Mouse (Mus musculus) midbrain, embryonic 13.5 days (tissue): Measurements from ENCODE around the gene Gcnt4. TPM values are rescaled to one million over a fixed set of nuclear protein-coding genes. Genes with fewer than 3 reads are reported as not detected.
A peak's percentile ranks its signal among the peaks of the same experiment; 100 is the strongest.

Experiments used
- ATAC-seq: fragments of 200-750 bp; cut with Nextera tagmentation; 2 replicates; pipeline ENCODE4 v1.8.0; 2017; ENCODE audit warnings: mild to moderate bottlenecking, moderate TSS enrichment, moderate library complexity
- H3K27ac ChIP-seq: fragments of 300-500 bp; sonication (generic); 2 replicates; pipeline ENCODE4 v1.5.1; 2015; ENCODE audit warnings: inconsistent platforms, mild to moderate bottlenecking, moderate library complexity
- H3K27me3 ChIP-seq: fragments of 300-500 bp; sonication (generic); 2 replicates; pipeline ENCODE4 v1.6.1; 2015; ENCODE audit warnings: mild to moderate bottlenecking, inconsistent platforms
- H3K36me3 ChIP-seq: fragments of 300-500 bp; sonication (generic); 2 replicates; pipeline ENCODE4 v1.6.1; 2015; ENCODE audit warnings: mild to moderate bottlenecking, inconsistent platforms
- H3K4me1 ChIP-seq: fragments of 300-500 bp; sonication (generic); replicated peaks from 2 replicates; pipeline ENCODE4 v1.6.1; 2015; ENCODE audit warnings: inconsistent platforms
- H3K4me2 ChIP-seq: fragments of 300-500 bp; sonication (generic); replicated peaks from 2 replicates; pipeline ENCODE4 v1.6.1; 2015; ENCODE audit warnings: moderate library complexity, mild to moderate bottlenecking, inconsistent platforms
- H3K4me3 ChIP-seq: fragments of 300-500 bp; sonication (generic); replicated peaks from 2 replicates; pipeline ENCODE4 v1.5.1; 2015; ENCODE audit warnings: mild to moderate bottlenecking, inconsistent platforms
- H3K9ac ChIP-seq: fragments of 300-500 bp; sonication (generic); replicated peaks from 2 replicates; pipeline ENCODE4 v1.6.1; 2015; ENCODE audit warnings: mild to moderate bottlenecking, inconsistent platforms
- H3K9me3 ChIP-seq: fragments of 300-500 bp; sonication (generic); 2 replicates; pipeline ENCODE4 v1.6.1; 2016; ENCODE audit warnings: mild to moderate bottlenecking, inconsistent platforms
- WGBS: fragments of 180-500 bp; shearing (Covaris S2); methylation state at CpG from one replicate; pipeline ENCODE4 v1.1.7; 2015; 5-methylcytosine and 5-hydroxymethylcytosine counted together
- polyA plus RNA-seq: library from polyadenylated mRNA; unstranded; fragments of >200 nt; fragmentation: Nextera tagmentation; extraction: Ambion mirVana; gene quantifications from 2 replicates; pipeline ENCODE4 v1.2.1, GENCODE M21; 2015

Gene Gcnt4
- polyA plus RNA-seq, 1 experiment from 2014 or later = 0.15 TPM

DNA sequence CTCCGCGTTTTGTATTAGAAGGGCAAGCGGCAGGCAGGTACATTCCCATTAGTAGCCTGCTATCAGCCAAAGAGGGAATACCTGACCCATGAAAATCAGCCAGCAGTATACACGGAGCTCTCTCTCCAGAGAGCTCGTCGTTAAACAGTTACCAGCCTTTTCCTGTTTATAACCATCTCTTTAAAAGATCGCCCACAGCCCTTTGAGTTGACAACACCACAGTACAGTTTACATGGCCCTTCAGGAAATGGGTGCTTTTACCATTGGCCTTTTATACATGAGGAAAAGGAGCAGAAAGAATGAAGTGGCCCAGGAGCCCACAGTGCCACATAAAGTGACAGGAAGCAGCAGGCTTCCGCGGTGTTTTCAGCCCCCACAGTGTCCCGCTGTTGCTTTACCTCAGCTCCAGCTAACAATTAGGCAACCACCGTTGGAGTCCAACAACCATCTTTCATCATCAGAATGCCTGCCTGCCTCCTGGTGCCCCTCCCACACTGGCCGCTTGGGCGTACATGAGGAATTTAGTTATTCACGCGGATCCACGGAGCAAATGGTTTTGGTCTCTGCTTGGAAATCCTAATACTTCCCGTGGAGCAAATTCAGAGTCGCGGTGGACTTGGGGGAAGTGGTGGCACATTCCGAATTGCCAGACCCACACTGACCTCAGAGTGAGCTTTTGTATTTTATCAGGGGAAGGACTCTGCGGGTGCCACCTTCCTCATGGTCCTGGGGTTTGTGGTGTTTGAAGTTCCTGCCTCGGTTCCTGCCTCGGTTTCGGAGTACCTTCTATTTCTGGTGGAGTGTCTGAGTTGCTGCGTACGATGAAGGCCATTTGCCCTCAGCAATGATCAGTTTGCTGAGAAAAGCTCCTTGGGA, 59.0 kb downstream of the Gcnt4 start:
- Histone ChIP-seq H3K4me1 (no peaks in the 10 kb centered on the region), H3K9me3 (no peaks in the 10 kb centered on the region), H3K9ac (no peak overlapping the region), H3K4me3 (no peak overlapping the region), H3K27ac (no peak overlapping the region), H3K4me2 (no peak overlapping the region), H3K36me3 (no peaks in the 10 kb centered on the region), H3K27me3 (no peaks in the 10 kb centered on the region)
- no peak for ATAC-seq
- 66% methylated on average over 26 of the region's 26 CpGs for WGBS

DNA sequence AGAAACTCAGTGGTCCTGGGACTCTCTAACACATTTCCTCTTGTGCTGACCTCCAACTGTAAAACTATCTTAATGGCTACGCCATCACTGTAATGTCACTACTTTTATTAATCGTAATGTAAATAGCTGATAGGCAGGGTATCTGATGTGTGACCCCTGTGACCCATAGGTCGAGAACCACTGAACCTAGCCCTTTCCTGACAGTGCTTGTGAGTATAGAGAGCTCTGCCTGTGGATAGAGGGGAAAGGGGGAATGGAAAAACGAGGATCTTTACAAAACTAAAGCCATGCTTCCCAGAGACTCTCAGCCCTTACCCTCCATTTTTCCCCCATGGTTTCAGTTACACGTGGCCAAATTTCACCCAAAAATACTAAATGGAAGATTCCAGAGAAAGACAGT, 60.2 kb downstream of the Gcnt4 start:
- Histone ChIP-seq H3K9me3 (no peaks in the 10 kb centered on the region), H3K9ac (no peak overlapping the region), H3K27me3 (no peaks in the 10 kb centered on the region), H3K4me2 (no peak overlapping the region), H3K4me3 (no peak overlapping the region), H3K27ac (no peak overlapping the region), H3K4me1 (no peaks in the 10 kb centered on the region), H3K36me3 (no peaks in the 10 kb centered on the region)
- ATAC-seq = no peak
- 81% methylated on average over 5 of the region's 5 CpGs for WGBS

DNA sequence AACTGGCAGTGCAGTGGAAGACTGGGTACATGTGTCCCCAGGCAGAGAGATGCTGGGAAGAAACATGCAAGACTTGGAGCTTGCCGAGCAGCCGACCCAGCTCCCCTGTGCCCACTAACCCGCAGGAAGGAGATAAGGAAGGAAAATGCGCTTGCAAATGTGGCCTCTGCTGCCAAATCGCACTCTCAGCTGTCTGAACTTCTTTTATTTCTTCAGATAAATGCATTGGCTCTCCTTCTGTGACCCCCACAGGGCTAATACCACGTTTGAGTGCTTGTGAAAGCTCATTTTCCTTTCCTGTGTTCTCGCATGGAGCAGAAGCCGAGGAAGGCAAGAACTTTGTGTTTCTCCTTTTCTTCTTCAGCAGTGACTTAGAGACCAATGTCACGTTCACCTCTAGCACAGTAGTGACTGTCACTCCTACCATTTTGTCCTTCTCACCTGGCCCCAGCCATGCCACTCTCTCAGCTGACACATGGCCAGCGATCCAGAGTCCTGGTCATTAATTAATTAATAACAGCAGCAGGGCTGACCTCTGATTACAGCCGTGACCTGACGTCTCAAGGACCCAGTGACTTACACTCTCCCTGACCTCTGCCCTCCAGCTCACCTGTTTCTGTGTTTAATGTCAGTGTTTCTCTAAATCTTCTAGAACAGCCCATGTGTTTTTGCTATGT, 61.2 kb downstream of the Gcnt4 start:
- H3K4me3 ChIP-seq = no peak overlapping the region
- H3K36me3 ChIP-seq = no peaks in the 10 kb centered on the region
- H3K9ac ChIP-seq = no peak overlapping the region
- 0 out of 2 replicates have a peak overlapping the region, but pooled peaks have one; percentile 4 for H3K27ac ChIP-seq
- no peaks in the 10 kb centered on the region for H3K9me3 ChIP-seq
- H3K4me2 ChIP-seq = no peak overlapping the region
- no peaks in the 10 kb centered on the region for H3K4me1 ChIP-seq
- WGBS = 70% methylated on average over 12 of the region's 12 CpGs
- no peak for ATAC-seq
- H3K27me3 ChIP-seq = no peaks in the 10 kb centered on the region

DNA sequence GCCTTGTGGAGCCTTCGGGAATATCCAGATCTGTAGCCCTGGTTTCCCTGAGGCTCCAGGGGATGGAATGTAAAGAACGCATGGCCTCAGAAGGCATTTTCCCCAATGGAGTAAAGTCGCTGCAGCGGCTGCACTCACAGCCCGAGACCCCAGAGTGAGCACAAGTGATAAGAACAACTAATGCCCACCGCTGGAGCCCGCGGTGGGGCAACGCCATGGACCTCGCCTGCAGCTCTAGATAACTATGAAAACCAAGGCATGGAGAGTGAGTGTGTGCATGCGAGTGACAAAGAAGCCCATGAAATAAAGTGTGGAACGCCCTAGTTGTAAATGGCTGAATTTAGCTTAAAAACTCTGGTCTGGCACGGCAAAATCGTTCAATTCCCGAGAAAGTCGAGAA, 64.6 kb downstream of the Gcnt4 start:
- WGBS = 95% methylated on average over 16 of the region's 16 CpGs
- H3K4me3 ChIP-seq = no peak overlapping the region
- H3K36me3 ChIP-seq = no peaks in the 10 kb centered on the region
- no peak for ATAC-seq
- no peak overlapping the region for H3K27ac ChIP-seq
- H3K4me1 ChIP-seq = no peaks in the 10 kb centered on the region
- no peaks in the 10 kb centered on the region for H3K27me3 ChIP-seq
- H3K9ac ChIP-seq = no peak overlapping the region
- H3K9me3 ChIP-seq = no peaks in the 10 kb centered on the region
- H3K4me2 ChIP-seq = no peak overlapping the region

- ATAC-seq = no peak
- no peak overlapping the region for H3K4me3 ChIP-seq
- 94% methylated on average over 3 of the region's 3 CpGs for WGBS
Measured at GRCm38 (mm10) chr13:96990045-96990444, 65.6 kb downstream of the Gcnt4 start.

DNA sequence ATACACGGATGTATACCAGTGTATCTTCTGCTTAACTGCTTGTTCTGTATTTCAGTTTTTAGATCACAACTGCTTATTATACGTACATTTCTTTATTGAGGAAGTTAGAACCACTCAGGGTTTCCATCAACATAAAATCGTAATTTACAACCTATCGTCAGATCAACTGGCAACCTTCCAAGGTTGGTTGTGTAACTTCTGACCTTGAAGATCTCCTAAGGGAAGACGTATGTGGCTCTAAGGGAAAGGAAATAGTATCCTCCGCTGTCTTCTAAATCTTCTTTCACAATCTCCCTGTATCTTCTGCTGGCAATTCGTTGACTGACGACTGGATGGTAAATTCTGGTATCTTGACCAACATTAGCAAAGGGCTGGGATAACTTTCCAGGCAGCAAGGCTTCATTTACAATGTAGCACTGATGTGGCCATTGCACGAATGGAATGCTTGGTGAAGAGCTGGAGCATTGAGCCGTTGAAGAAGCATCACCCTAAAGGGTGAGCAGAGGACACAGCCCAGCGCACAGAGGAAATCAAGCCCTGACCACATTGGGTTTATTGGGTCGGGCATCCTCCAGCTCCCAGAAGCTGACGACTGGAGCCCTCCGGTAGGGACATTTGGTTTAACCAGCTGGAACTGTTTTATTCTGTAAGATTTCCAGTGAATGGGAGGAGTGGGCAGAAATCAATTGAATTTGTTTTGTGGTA, 66.2 kb downstream of the Gcnt4 start:
- Histone ChIP-seq H3K4me2 (no peak overlapping the region), H3K9ac (no peak overlapping the region), H3K27me3 (no peaks in the 10 kb centered on the region), H3K4me1 (no peaks in the 10 kb centered on the region), H3K27ac (no peak overlapping the region), H3K4me3 (no peak overlapping the region), H3K9me3 (no peaks in the 10 kb centered on the region), H3K36me3 (no peaks in the 10 kb centered on the region)
- ATAC-seq = no peak
- 83% methylated on average over 14 of the region's 14 CpGs for WGBS

More at GRCm38 (mm10) chr13:96990045-96990444, 65.6 kb downstream of the Gcnt4 start:
- H3K36me3 ChIP-seq = no peaks in the 10 kb centered on the region
- H3K9ac ChIP-seq = no peak overlapping the region
- no peak overlapping the region for H3K27ac ChIP-seq
- no peaks in the 10 kb centered on the region for H3K27me3 ChIP-seq
- no peaks in the 10 kb centered on the region for H3K4me1 ChIP-seq
- no peak overlapping the region for H3K4me2 ChIP-seq
- no peaks in the 10 kb centered on the region for H3K9me3 ChIP-seq

DNA sequence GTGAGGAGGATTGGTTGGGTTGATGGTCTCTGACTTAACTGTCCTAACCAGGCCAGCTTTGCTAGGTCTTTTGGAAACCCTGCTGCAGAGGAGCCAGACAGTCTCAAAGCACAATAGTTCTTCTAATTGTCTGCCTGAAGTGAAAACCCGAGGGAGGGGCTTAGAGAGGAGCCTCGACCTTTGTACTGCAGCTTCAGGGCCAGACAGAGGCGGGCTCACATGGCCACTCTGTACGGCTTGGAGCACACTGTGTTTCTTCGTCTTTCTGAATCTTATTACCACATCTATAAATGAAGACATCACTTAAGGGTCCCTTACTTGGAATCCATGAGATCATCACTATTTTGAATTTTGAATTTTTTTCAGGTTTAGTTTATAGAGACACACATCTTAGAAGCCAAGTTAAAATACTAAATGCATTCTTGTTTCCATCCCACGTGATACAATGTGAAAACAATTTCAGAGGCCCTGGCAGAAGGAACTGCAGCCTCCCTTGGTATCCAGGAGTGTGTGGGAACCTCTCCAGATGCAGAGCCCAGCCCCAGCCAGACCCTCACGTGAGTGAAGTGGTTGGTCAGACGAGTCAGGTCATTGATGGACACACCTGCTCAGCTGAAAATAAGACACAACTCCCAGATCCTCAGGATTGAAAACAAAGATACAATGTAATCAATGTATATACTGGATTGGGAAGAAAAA, 69.0 kb downstream of the Gcnt4 start:
- Histone ChIP-seq H3K4me3 (no peak overlapping the region), H3K4me2 (no peak overlapping the region), H3K36me3 (no peaks in the 10 kb centered on the region), H3K4me1 (no peaks in the 10 kb centered on the region), H3K9me3 (no peaks in the 10 kb centered on the region), H3K27me3 (no peaks in the 10 kb centered on the region), H3K27ac (no peak overlapping the region), H3K9ac (no peak overlapping the region)
- no peak for ATAC-seq
- WGBS = 30% methylated on average over 8 of the region's 8 CpGs

- Histone ChIP-seq H3K4me3 (no peak overlapping the region), H3K9ac (no peak overlapping the region), H3K27ac (no peak overlapping the region), H3K4me2 (no peak overlapping the region), H3K4me1 (no peaks in the 10 kb centered on the region), H3K36me3 (no peaks in the 10 kb centered on the region), H3K27me3 (no peaks in the 10 kb centered on the region), H3K9me3 (no peaks in the 10 kb centered on the region)
- no peak for ATAC-seq
- WGBS = 84% methylated on average over 5 of the region's 5 CpGs
Measured at GRCm38 (mm10) chr13:96995243-96995642, 70.8 kb downstream of the Gcnt4 start.

DNA sequence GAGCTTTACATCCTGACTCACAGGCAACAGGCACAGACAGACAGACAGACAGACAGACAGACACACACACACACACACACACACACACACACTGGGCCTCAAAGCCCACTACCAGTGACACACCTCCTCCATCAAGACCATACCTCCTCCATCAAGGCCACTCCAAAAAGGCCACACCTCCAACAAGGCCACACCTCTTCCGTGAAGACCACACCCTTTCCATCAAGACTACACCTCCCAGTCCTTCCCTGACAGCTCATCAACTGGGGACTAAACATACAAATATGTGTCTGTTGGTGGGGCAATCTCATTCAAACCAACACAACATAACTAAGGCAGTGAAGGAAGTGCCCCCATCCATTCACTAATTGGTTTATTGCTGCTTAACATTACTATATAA, 72.6 kb downstream of the Gcnt4 start:
- Histone ChIP-seq H3K36me3 (no peaks in the 10 kb centered on the region), H3K27me3 (no peaks in the 10 kb centered on the region), H3K4me3 (no peak overlapping the region), H3K9me3 (no peaks in the 10 kb centered on the region), H3K9ac (no peak overlapping the region), H3K4me2 (no peak overlapping the region), H3K4me1 (no peaks in the 10 kb centered on the region), H3K27ac (no peak overlapping the region)
- no peak for ATAC-seq
- 75% methylated on average over 1 of the region's 1 CpGs for WGBS
